In the genomic region with DNA sequence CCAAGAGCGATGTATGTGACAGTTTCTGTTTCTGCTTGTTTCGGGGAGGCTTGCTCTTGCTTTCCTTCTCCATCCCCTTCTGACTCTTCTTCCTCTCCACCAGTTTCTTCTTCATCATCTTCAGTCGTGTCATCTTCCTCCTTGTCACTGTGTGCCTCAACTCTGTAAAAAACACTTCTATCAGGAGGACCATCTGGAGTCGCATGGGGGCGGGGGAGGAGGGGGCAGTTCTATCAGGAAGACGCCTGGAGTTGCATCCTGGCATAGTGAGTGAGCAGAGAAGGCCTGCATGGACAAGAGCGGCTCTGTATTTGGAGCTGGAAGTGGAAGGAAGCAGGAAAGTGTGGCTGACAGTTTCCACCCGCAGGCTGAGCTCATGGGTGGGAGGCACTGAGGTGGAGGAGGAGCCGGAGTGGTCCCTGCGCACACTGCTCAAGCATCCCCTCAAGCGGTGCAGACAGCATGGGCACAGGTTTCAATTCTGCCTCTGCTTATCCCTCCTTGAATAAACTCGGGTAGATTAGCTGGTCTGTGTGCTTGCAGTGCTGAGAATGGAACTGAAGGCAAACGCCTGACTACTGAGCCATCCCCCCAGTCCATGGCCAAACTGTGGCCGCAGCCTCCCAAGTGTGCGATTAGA, we compare ENCODE assay signal across 12 mouse cellular contexts. TPM values are rescaled to one million over a fixed set of nuclear protein-coding genes. Genes with fewer than 3 reads are reported as not detected.
DNase-seq lines count a peak whose midpoint lies in the region; ATAC-seq and TF ChIP-seq lines count a peak whose summit lies in the region.
"Had no signal": no experiment of that assay in that cellular context is flagged by ENCODE, and none has a peak within 500 bp of the region (broad histone marks: within the 10 kb centered on the region; RNA-seq: fewer than 3 reads in every experiment).

No protein-coding gene starts in this region.

- no peak overlapping the region for H3K4me3 ChIP-seq in heart, embryonic 10.5 days
- no peak overlapping the region for H3K4me3 ChIP-seq in heart, adult 2 months
- no peak overlapping the region for H3K4me3 ChIP-seq in forebrain, embryonic 16.5 days (replicated peaks; ENCODE audit: low read length)
- peak overlapping the region; percentile 32; the same call in 1 of the 2 replicates for H3K4me3 ChIP-seq in midbrain, embryonic 10.5 days
- H3K4me3 ChIP-seq in intestine, embryonic 16.5 days (ENCODE audit: low read length), result no peak overlapping the region
- H3K4me3 ChIP-seq: heart, embryonic 15.5 days had no signal

- ATAC-seq in forebrain, embryonic 16.5 days, result peak; percentile 43; the same call in 1 of the 2 replicates
- no peak for ATAC-seq in intestine, embryonic 16.5 days

- WGBS in heart, embryonic 10.5 days, result 47% methylated on average over 15 of the region's 15 CpGs
- WGBS in heart, adult 2 months, result 49% methylated on average over 15 of the region's 15 CpGs
- 27% methylated on average over 15 of the region's 15 CpGs for WGBS in forebrain, embryonic 16.5 days
- 31% methylated on average over 15 of the region's 15 CpGs for WGBS in midbrain, embryonic 10.5 days
- WGBS in intestine, embryonic 16.5 days, result 68% methylated on average over 15 of the region's 15 CpGs

- TF ChIP-seq EP300 in heart, adult 2 months (IDR thresholded peaks at IDR 0.05; ENCODE audit: insufficient read depth, low read depth, low read length), result no peak

- H3K27me3 ChIP-seq in heart, embryonic 10.5 days (ENCODE audit: insufficient read depth, poor library complexity, severe bottlenecking), result no peaks in the 10 kb centered on the region
- H3K27me3 ChIP-seq in heart, adult 2 months (ENCODE audit: control insufficient read depth, insufficient read depth, low read length), result no peaks in the 10 kb centered on the region
- H3K27me3 ChIP-seq in forebrain, embryonic 16.5 days (replicated peaks; ENCODE audit: control insufficient read depth, insufficient read depth, low read length), result no peaks in the 10 kb centered on the region
- no peaks in the 10 kb centered on the region for H3K27me3 ChIP-seq in midbrain, embryonic 10.5 days (ENCODE audit: low read depth, poor library complexity, severe bottlenecking)
- no peaks in the 10 kb centered on the region for H3K27me3 ChIP-seq in intestine, embryonic 16.5 days (replicated peaks; ENCODE audit: control insufficient read depth, insufficient read depth, low read length)
- H3K27me3 ChIP-seq: heart, embryonic 15.5 days had no signal

- peak overlapping the region; percentile 30; the same call in 1 of the 2 replicates for H3K27ac ChIP-seq in heart, embryonic 10.5 days
- H3K27ac ChIP-seq in heart, adult 2 months, result no peak overlapping the region
- H3K27ac ChIP-seq in forebrain, embryonic 16.5 days (ENCODE audit: low read length), result no peak overlapping the region
- peak overlapping the region; percentile 85 for H3K27ac ChIP-seq in midbrain, embryonic 10.5 days (replicated peaks)
- H3K27ac ChIP-seq in intestine, embryonic 16.5 days (ENCODE audit: low read length), result no peak overlapping the region
- H3K27ac ChIP-seq: heart, embryonic 15.5 days had no signal

- H3K4me2 ChIP-seq in forebrain, embryonic 16.5 days (ENCODE audit: low read length), result no peak overlapping the region
- H3K4me2 ChIP-seq in intestine, embryonic 16.5 days (ENCODE audit: low read depth, low read length), result no peak overlapping the region
- H3K4me2 ChIP-seq: heart, embryonic 15.5 days had no signal

- intact Hi-C loops in heart, adult 2 months (cut with DNase I), result no loop called here

- H3K9me3 ChIP-seq in heart, embryonic 10.5 days, result no peaks in the 10 kb centered on the region
- H3K9me3 ChIP-seq in forebrain, embryonic 16.5 days (ENCODE audit: control insufficient read depth, low read length), result no peaks in the 10 kb centered on the region
- H3K9me3 ChIP-seq in midbrain, embryonic 10.5 days (replicated peaks), result no peaks in the 10 kb centered on the region
- no peaks in the 10 kb centered on the region for H3K9me3 ChIP-seq in intestine, embryonic 16.5 days (ENCODE audit: control insufficient read depth, low read length)
- H3K9me3 ChIP-seq: heart, embryonic 15.5 days had no signal

- peaks cover 23% of the 10 kb centered on the region for H3K36me3 ChIP-seq in heart, embryonic 10.5 days
- H3K36me3 ChIP-seq in heart, adult 2 months (ENCODE audit: control insufficient read depth, insufficient read depth, low read length), result no peaks in the 10 kb centered on the region
- H3K36me3 ChIP-seq in forebrain, embryonic 16.5 days (ENCODE audit: control insufficient read depth, insufficient read depth), result no peaks in the 10 kb centered on the region
- peaks cover 75% of the 10 kb centered on the region for H3K36me3 ChIP-seq in midbrain, embryonic 10.5 days
- H3K36me3 ChIP-seq in intestine, embryonic 16.5 days (ENCODE audit: control insufficient read depth, insufficient read depth, low read length), result no peaks in the 10 kb centered on the region

- TF ChIP-seq POLR2A in heart, adult 2 months (IDR thresholded peaks at IDR 0.05; ENCODE audit: insufficient read depth, low read depth, low read length), result no peak

- no peaks in the 10 kb centered on the region for H3K79me2 ChIP-seq in heart, adult 2 months (replicated peaks; ENCODE audit: control insufficient read depth, insufficient read depth, low read length)

- TF ChIP-seq CTCF in heart, adult 2 months (IDR thresholded peaks at IDR 0.05), result no peak

- no peak overlapping the region for H3K9ac ChIP-seq in heart, adult 2 months (ENCODE audit: low read depth, low read length)
- H3K9ac ChIP-seq in forebrain, embryonic 16.5 days (replicated peaks; ENCODE audit: low read depth, low read length), result peak overlapping the region; percentile 18; the same call in 1 of the 2 replicates
- no peak overlapping the region for H3K9ac ChIP-seq in intestine, embryonic 16.5 days (ENCODE audit: low read depth, low read length)
- H3K9ac ChIP-seq: heart, embryonic 15.5 days had no signal

- H3K4me1 ChIP-seq in heart, embryonic 10.5 days, result peaks cover 5% of the 10 kb centered on the region
- H3K4me1 ChIP-seq in heart, adult 2 months (ENCODE audit: control insufficient read depth, insufficient read depth, low read length), result no peaks in the 10 kb centered on the region
- H3K4me1 ChIP-seq in forebrain, embryonic 16.5 days (replicated peaks; ENCODE audit: control insufficient read depth, insufficient read depth, low read length), result no peaks in the 10 kb centered on the region
- peaks cover 17% of the 10 kb centered on the region for H3K4me1 ChIP-seq in midbrain, embryonic 10.5 days
- H3K4me1 ChIP-seq in intestine, embryonic 16.5 days (ENCODE audit: control insufficient read depth, insufficient read depth, low read length), result no peaks in the 10 kb centered on the region
- H3K4me1 ChIP-seq: heart, embryonic 15.5 days had no signal

- no peak for DNase-seq in heart, embryonic 10.5 days (ENCODE audit: low spot score)
- DNase-seq in heart, adult 2 months, result no peak
- peak; percentile 25 for DNase-seq in c-Kit-negative CD71-positive TER-119-positive erythroid progenitor cells, embryonic 14.5 days (ENCODE audit: low read depth, low spot score)
- peak; percentile 51 for DNase-seq in midbrain, embryonic 10.5 days (ENCODE audit: low spot score)
- DNase-seq in frontal cortex, adult 2 months (ENCODE audit: extremely low spot score in 1 of 2, low spot score in 1 of 2), result no peak
- DNase-seq in adipocyte (ENCODE audit: low spot score), result no peak
- DNase-seq: kidney, postnatal 14 days; thymus, adult 2 months had no signal

RNA-seq across cellular contexts. Expression of a gene that starts 14.6 kb away (rescaled TPM):
- polyA plus RNA-seq in heart, embryonic 10.5 days (2016; fragmentation: Nextera tagmentation; extraction: Ambion mirVana), result 16.9 and 20.5 TPM in 2 replicates
- 1 to 10 TPM; 7.7 to 9.1 TPM for total RNA-seq in heart, adult 2 months (2021)
- polyA plus RNA-seq in heart, adult 2 months (2012; rRNA removed), result 7.0 and 13.3 TPM in 2 replicates
- polyA plus RNA-seq in forebrain, embryonic 16.5 days (2015; fragmentation: Nextera tagmentation; extraction: Ambion mirVana), result 17.6 and 17.9 TPM in 2 replicates
- 42.2 and 45.1 TPM in 2 replicates for polyA plus RNA-seq in midbrain, embryonic 10.5 days (2016; fragmentation: Nextera tagmentation; extraction: Ambion mirVana)
- polyA plus RNA-seq in intestine, embryonic 16.5 days (2015; fragmentation: Nextera tagmentation; extraction: Ambion mirVana), result 16.3 and 17.6 TPM in 2 replicates
- 20.8 and 22.3 TPM in 2 replicates for polyA plus RNA-seq in frontal cortex, adult 2 months (2012; rRNA removed)

RNA-seq across cellular contexts. Expression of a gene that starts 18.2 kb away (rescaled TPM):
- polyA plus RNA-seq in heart, embryonic 10.5 days (2016; fragmentation: Nextera tagmentation; extraction: Ambion mirVana), result 33.8 and 35.4 TPM in 2 replicates
- 10 to 100 TPM; 49.6 to 56.7 TPM for total RNA-seq in heart, adult 2 months (2021)
- 54.0 and 56.1 TPM in 2 replicates for polyA plus RNA-seq in heart, adult 2 months (2012; rRNA removed)
- polyA plus RNA-seq in forebrain, embryonic 16.5 days (2015; fragmentation: Nextera tagmentation; extraction: Ambion mirVana), result 29.5 and 30.1 TPM in 2 replicates
- polyA plus RNA-seq in midbrain, embryonic 10.5 days (2016; fragmentation: Nextera tagmentation; extraction: Ambion mirVana), result 26.5 and 30.3 TPM in 2 replicates
- polyA plus RNA-seq in intestine, embryonic 16.5 days (2015; fragmentation: Nextera tagmentation; extraction: Ambion mirVana), result 43.0 and 43.2 TPM in 2 replicates
- 94.7 and 95.5 TPM in 2 replicates for polyA plus RNA-seq in frontal cortex, adult 2 months (2012; rRNA removed)

RNA-seq across cellular contexts. Expression of a gene that starts 44.3 kb away (rescaled TPM):
- polyA plus RNA-seq in heart, embryonic 10.5 days (2016; fragmentation: Nextera tagmentation; extraction: Ambion mirVana), result 2.0 and 2.8 TPM in 2 replicates
- total RNA-seq in heart, adult 2 months (2021), result 1 to 10 TPM; 5.9 to 7.1 TPM
- 11.4 and 13.5 TPM in 2 replicates for polyA plus RNA-seq in heart, adult 2 months (2012; rRNA removed)
- polyA plus RNA-seq in forebrain, embryonic 16.5 days (2015; fragmentation: Nextera tagmentation; extraction: Ambion mirVana), result 0.91 TPM in 2 replicates
- polyA plus RNA-seq in midbrain, embryonic 10.5 days (2016; fragmentation: Nextera tagmentation; extraction: Ambion mirVana), result 0.56 and 0.93 TPM in 2 replicates
- 41.8 and 55.2 TPM in 2 replicates for polyA plus RNA-seq in intestine, embryonic 16.5 days (2015; fragmentation: Nextera tagmentation; extraction: Ambion mirVana)
- 1.0 and 1.2 TPM in 2 replicates for polyA plus RNA-seq in frontal cortex, adult 2 months (2012; rRNA removed)
- total RNA-seq: megakaryocyte-erythroid progenitor cell, adult 5-6 weeks had no signal

RNA-seq across cellular contexts. Expression of a gene that starts 57.6 kb away (rescaled TPM):
- polyA plus RNA-seq in heart, embryonic 10.5 days (2016; fragmentation: Nextera tagmentation; extraction: Ambion mirVana), result 61.8 and 71.3 TPM in 2 replicates
- under 1 TPM in 1 of 2 experiments, not detected in 1; 0.29 TPM for total RNA-seq in heart, adult 2 months (2021)
- 0.21 and 0.32 TPM in 2 replicates for polyA plus RNA-seq in heart, adult 2 months (2012; rRNA removed)
- 21.9 and 24.6 TPM in 2 replicates for polyA plus RNA-seq in forebrain, embryonic 16.5 days (2015; fragmentation: Nextera tagmentation; extraction: Ambion mirVana)
- polyA plus RNA-seq in midbrain, embryonic 10.5 days (2016; fragmentation: Nextera tagmentation; extraction: Ambion mirVana), result 100 and 109 TPM in 2 replicates
- polyA plus RNA-seq in intestine, embryonic 16.5 days (2015; fragmentation: Nextera tagmentation; extraction: Ambion mirVana), result 30.8 and 36.8 TPM in 2 replicates
- polyA plus RNA-seq in frontal cortex, adult 2 months (2012; rRNA removed), result 0.34 and 0.82 TPM in 2 replicates

Comparison
In these comparisons a context has a peak if more than half of its experiments do, and no peak if none do; other contexts are left out.
1. H3K27ac ChIP-seq: peak in heart, embryonic 10.5 days (single experiment) and midbrain, embryonic 10.5 days (single experiment); none in heart, adult 2 months (single experiment), forebrain, embryonic 16.5 days (single experiment) and intestine, embryonic 16.5 days (single experiment).
2. DNase-seq: peak in c-Kit-negative CD71-positive TER-119-positive erythroid progenitor cells, embryonic 14.5 days (single experiment) and midbrain, embryonic 10.5 days (single experiment); none in heart, embryonic 10.5 days (single experiment), heart, adult 2 months (0 of 2), frontal cortex, adult 2 months (0 of 2) and adipocyte (single experiment).